Mouse (Mus musculus): Measurements from ENCODE around the gene Gabbr2.

- no peak for TF ChIP-seq POLR2A (IDR thresholded peaks at IDR 0.05; ENCODE audit: control insufficient read depth, low read depth, low read length)
- no peak for TF ChIP-seq CTCF (IDR thresholded peaks at IDR 0.05; ENCODE audit: control insufficient read depth, insufficient read depth, insufficient replicate concordance, low read depth, low read length)
Measured at GRCm38 (mm10) chr4:46988257-46988656, 3.4 kb downstream of the Gabbr2 start.

Measured in testis, adult 2 months (tissue).